Mouse (Mus musculus) embryonic facial prominence, embryonic 13.5 days (tissue): ENCODE data around the gene Mfsd9. TPM values are rescaled to one million over a fixed set of nuclear protein-coding genes. Genes with fewer than 3 reads are reported as not detected.
A peak's percentile ranks its signal among the peaks of the same experiment; 100 is the strongest.

Experiments
- ATAC-seq: fragments of 200-750 bp; cut with Nextera tagmentation; 2 replicates; pipeline ENCODE4 v1.8.0; 2017; ENCODE audit warnings: low read depth; ENCODE audit not compliant: insufficient number of reproducible peaks, insufficient read depth, low FRiP score, low TSS enrichment
- H3K27ac ChIP-seq: fragments of 300-500 bp; sonication (generic); 2 replicates; pipeline ENCODE4 v1.5.1; 2015; ENCODE audit warnings: moderate library complexity, mild to moderate bottlenecking, inconsistent platforms
- H3K27me3 ChIP-seq: fragments of 300-500 bp; sonication (generic); 2 replicates; pipeline ENCODE4 v1.6.1; 2015; ENCODE audit warnings: mild to moderate bottlenecking, inconsistent platforms
- H3K36me3 ChIP-seq: fragments of 300-500 bp; sonication (generic); 2 replicates; pipeline ENCODE4 v1.6.1; 2015; ENCODE audit warnings: mild to moderate bottlenecking, inconsistent platforms
- H3K4me1 ChIP-seq: fragments of 300-500 bp; sonication (generic); 2 replicates; pipeline ENCODE4 v1.6.1; 2015; ENCODE audit warnings: inconsistent platforms
- H3K4me2 ChIP-seq: fragments of 300-500 bp; sonication (generic); 2 replicates; pipeline ENCODE4 v1.6.1; 2015; ENCODE audit warnings: moderate library complexity, mild to moderate bottlenecking, inconsistent platforms
- H3K4me3 ChIP-seq: fragments of 300-500 bp; sonication (generic); 2 replicates; pipeline ENCODE4 v1.5.1; 2015; ENCODE audit warnings: mild to moderate bottlenecking, inconsistent platforms
- H3K9ac ChIP-seq: fragments of 300-500 bp; sonication (generic); 2 replicates; pipeline ENCODE4 v1.6.1; 2015; ENCODE audit warnings: mild to moderate bottlenecking, inconsistent platforms
- H3K9me3 ChIP-seq: fragments of 300-500 bp; sonication (generic); 2 replicates; pipeline ENCODE4 v1.6.1; 2016; ENCODE audit warnings: inconsistent platforms
- WGBS: fragments of 180-500 bp; shearing (Covaris S2); methylation state at CpG from one replicate; pipeline ENCODE4 v1.1.7; 2015; ENCODE audit warnings: mixed read lengths; 5-methylcytosine and 5-hydroxymethylcytosine counted together
- polyA plus RNA-seq: library from polyadenylated mRNA; unstranded; fragments of >200 nt; fragmentation: Nextera tagmentation; extraction: Ambion mirVana; gene quantifications from 2 replicates; pipeline ENCODE4 v1.2.1, GENCODE M21; 2015

The Mfsd9 gene
- polyA plus RNA-seq: 3.3 and 3.8 TPM in 2 replicates

GRCm38 (mm10) chr1:40790324-40791141 is at the start of gene Mfsd9:
Mfsd9 (minus strand) TSS chr1:40790687.
- Histone ChIP-seq H3K36me3 (no peaks in the 10 kb centered on the region), H3K4me3 (peak within 1 kb of the TSS; percentile 69), H3K9ac (peak within 1 kb of the TSS; percentile 74), H3K27me3 (no peaks in the 10 kb centered on the region), H3K27ac (peak within 1 kb of the TSS; percentile 83), H3K4me1 (peaks cover 7% of the 10 kb centered on the region), H3K9me3 (no peaks in the 10 kb centered on the region), H3K4me2 (peak within 1 kb of the TSS; percentile 78)
- peak; percentile 82 for ATAC-seq
- 4% methylated on average over 38 of the region's 38 CpGs for WGBS

GRCm38 (mm10) chr1:40835468-40835867 is 45.0 kb upstream of the Mfsd9 start:
- no peak overlapping the region for H3K27ac ChIP-seq
- no peaks in the 10 kb centered on the region for H3K9me3 ChIP-seq
- H3K36me3 ChIP-seq: no peaks in the 10 kb centered on the region
- no peaks in the 10 kb centered on the region for H3K27me3 ChIP-seq
- no peak overlapping the region for H3K4me3 ChIP-seq
- H3K4me2 ChIP-seq: no peak overlapping the region
- no peak overlapping the region for H3K9ac ChIP-seq
- 80% methylated on average over 4 of the region's 4 CpGs for WGBS
- ATAC-seq: no peak
- H3K4me1 ChIP-seq: 0 out of 2 replicates have a peak, but pooled peaks cover 3% of the 10 kb centered on the region

GRCm38 (mm10) chr1:40830712-40831507 is 40.4 kb upstream of the Mfsd9 start:
- no peak overlapping the region for H3K27ac ChIP-seq
- H3K4me3 ChIP-seq: no peak overlapping the region
- no peak overlapping the region for H3K4me2 ChIP-seq
- no peak for ATAC-seq
- WGBS: 84% methylated on average over 4 of the region's 4 CpGs
- no peaks in the 10 kb centered on the region for H3K27me3 ChIP-seq
- H3K9ac ChIP-seq: no peak overlapping the region
- no peaks in the 10 kb centered on the region for H3K4me1 ChIP-seq
- no peaks in the 10 kb centered on the region for H3K36me3 ChIP-seq
- H3K9me3 ChIP-seq: no peaks in the 10 kb centered on the region

GRCm38 (mm10) chr1:40829213-40829914 is 38.9 kb upstream of the Mfsd9 start:
- no peak for ATAC-seq

GRCm38 (mm10) chr1:40825826-40826225 is 35.3 kb upstream of the Mfsd9 start:
- H3K9me3 ChIP-seq: no peaks in the 10 kb centered on the region
- no peaks in the 10 kb centered on the region for H3K4me1 ChIP-seq
- no peaks in the 10 kb centered on the region for H3K36me3 ChIP-seq
- no peak overlapping the region for H3K27ac ChIP-seq
- H3K9ac ChIP-seq: no peak overlapping the region
- 78% methylated on average over 7 of the region's 7 CpGs for WGBS
- no peak for ATAC-seq
- H3K4me2 ChIP-seq: no peak overlapping the region
- H3K4me3 ChIP-seq: no peak overlapping the region
- H3K27me3 ChIP-seq: no peaks in the 10 kb centered on the region

More at GRCm38 (mm10) chr1:40829213-40829914, 38.9 kb upstream of the Mfsd9 start:
- Histone ChIP-seq H3K27me3 (no peaks in the 10 kb centered on the region), H3K9me3 (no peaks in the 10 kb centered on the region), H3K27ac (no peak overlapping the region), H3K36me3 (no peaks in the 10 kb centered on the region), H3K4me1 (no peaks in the 10 kb centered on the region), H3K4me3 (no peak overlapping the region), H3K9ac (no peak overlapping the region), H3K4me2 (no peak overlapping the region)
- 80% methylated on average over 10 of the region's 10 CpGs for WGBS

- H3K4me1 ChIP-seq: no peaks in the 10 kb centered on the region
- H3K4me2 ChIP-seq: no peak overlapping the region
- H3K4me3 ChIP-seq: no peak overlapping the region
- no peak for ATAC-seq
- no peaks in the 10 kb centered on the region for H3K27me3 ChIP-seq
- WGBS: 37% methylated on average over 8 of the region's 8 CpGs
- no peak overlapping the region for H3K27ac ChIP-seq
- no peak overlapping the region for H3K9ac ChIP-seq
- no peaks in the 10 kb centered on the region for H3K9me3 ChIP-seq
- no peaks in the 10 kb centered on the region for H3K36me3 ChIP-seq
Measured at GRCm38 (mm10) chr1:40824936-40825335, 34.4 kb upstream of the Mfsd9 start.

GRCm38 (mm10) chr1:40824517-40824916 is 34.0 kb upstream of the Mfsd9 start:
- ATAC-seq: no peak
- Histone ChIP-seq H3K27me3 (no peaks in the 10 kb centered on the region), H3K4me3 (no peak overlapping the region), H3K4me2 (no peak overlapping the region), H3K9ac (no peak overlapping the region), H3K9me3 (no peaks in the 10 kb centered on the region), H3K36me3 (no peaks in the 10 kb centered on the region), H3K27ac (no peak overlapping the region), H3K4me1 (no peaks in the 10 kb centered on the region)
- 69% methylated on average over 4 of the region's 4 CpGs for WGBS

- 64% methylated on average over 16 of the region's 16 CpGs for WGBS
- no peak overlapping the region for H3K27ac ChIP-seq
Measured at GRCm38 (mm10) chr1:40815071-40815845, 24.8 kb upstream of the Mfsd9 start.

GRCm38 (mm10) chr1:40808643-40809042 is 18.2 kb upstream of the Mfsd9 start:
- no peak for ATAC-seq
- 81% methylated on average over 3 of the region's 3 CpGs for WGBS
- no peak overlapping the region for H3K9ac ChIP-seq

More at GRCm38 (mm10) chr1:40815071-40815845, 24.8 kb upstream of the Mfsd9 start:
- no peak overlapping the region for H3K9ac ChIP-seq
- no peaks in the 10 kb centered on the region for H3K27me3 ChIP-seq
- H3K4me1 ChIP-seq: no peaks in the 10 kb centered on the region
- no peak for ATAC-seq
- no peak overlapping the region for H3K4me3 ChIP-seq
- H3K9me3 ChIP-seq: no peaks in the 10 kb centered on the region
- no peak overlapping the region for H3K4me2 ChIP-seq
- H3K36me3 ChIP-seq: no peaks in the 10 kb centered on the region

GRCm38 (mm10) chr1:40805891-40806290 is 15.4 kb upstream of the Mfsd9 start:
- Histone ChIP-seq H3K27ac (no peak overlapping the region), H3K27me3 (no peaks in the 10 kb centered on the region), H3K4me1 (no peaks in the 10 kb centered on the region), H3K9ac (no peak overlapping the region), H3K9me3 (no peaks in the 10 kb centered on the region), H3K4me3 (no peak overlapping the region), H3K4me2 (no peak overlapping the region), H3K36me3 (no peaks in the 10 kb centered on the region)
- WGBS: 89% methylated on average over 11 of the region's 11 CpGs
- no peak for ATAC-seq

More at GRCm38 (mm10) chr1:40808643-40809042, 18.2 kb upstream of the Mfsd9 start:
- no peak overlapping the region for H3K4me3 ChIP-seq
- H3K36me3 ChIP-seq: no peaks in the 10 kb centered on the region
- H3K27me3 ChIP-seq: no peaks in the 10 kb centered on the region
- no peaks in the 10 kb centered on the region for H3K4me1 ChIP-seq
- no peak overlapping the region for H3K4me2 ChIP-seq
- H3K9me3 ChIP-seq: no peaks in the 10 kb centered on the region
- H3K27ac ChIP-seq: no peak overlapping the region

- Histone ChIP-seq H3K4me1 (no peaks in the 10 kb centered on the region), H3K9me3 (no peaks in the 10 kb centered on the region), H3K27me3 (no peaks in the 10 kb centered on the region), H3K27ac (no peak within 1 kb of the TSS), H3K9ac (no peak within 1 kb of the TSS), H3K36me3 (no peaks in the 10 kb centered on the region), H3K4me3 (no peak within 1 kb of the TSS), H3K4me2 (no peak within 1 kb of the TSS)
- 64% methylated on average over 9 of the region's 9 CpGs for WGBS
- ATAC-seq: no peak
Measured at GRCm38 (mm10) chr1:40805351-40805750, 14.9 kb upstream of the Mfsd9 start, which contains the start of gene Tmem182. Tmem182 (plus strand) TSS chr1:40805601.
